Mouse (Mus musculus) inflammation-experienced regulatory T-cells, adult 6 months (primary cell): Measurements from ENCODE around the gene Lrfn3. TPM values are rescaled to one million over a fixed set of nuclear protein-coding genes. Genes with fewer than 3 reads are reported as not detected.

Experiments used
- ATAC-seq: one replicate; pipeline ENCODE4 v1.8.0; 2017
- polyA plus RNA-seq, 3 experiments: library from polyadenylated mRNA; unstranded; fragments of 100-300 nt; shearing (Covaris generic); gene quantifications; one replicate each; pipeline ENCODE4 v1.2.1; 2017

The Lrfn3 gene
- not detected for polyA plus RNA-seq

DNA sequence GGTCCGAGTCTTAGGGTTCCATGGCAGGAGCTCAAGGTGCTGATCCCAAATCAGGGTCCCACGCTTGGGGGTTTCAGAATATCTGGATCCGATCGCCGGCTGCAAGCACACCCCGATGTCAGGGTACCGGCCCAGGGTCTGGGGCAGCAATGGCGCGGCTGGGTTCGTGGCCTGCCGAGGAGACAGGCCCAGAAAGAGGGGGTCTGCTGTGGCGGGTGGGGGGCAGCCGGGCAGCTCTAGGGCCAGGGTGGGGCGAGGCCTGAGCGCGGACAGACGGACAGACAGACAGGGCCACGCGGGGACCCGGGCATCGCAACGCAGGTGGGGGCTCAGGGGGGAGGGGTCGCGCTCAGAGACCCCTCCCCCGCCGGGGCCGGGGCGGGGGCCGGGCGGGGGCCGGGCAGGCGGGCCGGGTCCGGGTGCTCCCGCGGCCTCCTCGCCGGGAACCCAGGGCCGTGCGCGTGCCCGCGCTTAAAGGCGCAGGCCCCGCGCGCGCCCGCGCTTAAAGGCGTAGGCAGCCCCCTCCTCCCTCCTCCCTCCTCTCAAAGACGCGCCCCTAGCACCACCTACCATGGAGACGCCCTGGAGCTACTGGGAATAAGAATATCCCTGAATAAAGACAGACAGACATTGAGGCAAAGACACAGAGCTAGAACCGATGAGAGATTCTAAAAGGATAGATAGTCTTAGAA is at the start of gene Lrfn3:
TSS of gene Lrfn3 (minus strand) at position 121 of the 692 bp plus-strand sequence.
- ATAC-seq: no peak

DNA sequence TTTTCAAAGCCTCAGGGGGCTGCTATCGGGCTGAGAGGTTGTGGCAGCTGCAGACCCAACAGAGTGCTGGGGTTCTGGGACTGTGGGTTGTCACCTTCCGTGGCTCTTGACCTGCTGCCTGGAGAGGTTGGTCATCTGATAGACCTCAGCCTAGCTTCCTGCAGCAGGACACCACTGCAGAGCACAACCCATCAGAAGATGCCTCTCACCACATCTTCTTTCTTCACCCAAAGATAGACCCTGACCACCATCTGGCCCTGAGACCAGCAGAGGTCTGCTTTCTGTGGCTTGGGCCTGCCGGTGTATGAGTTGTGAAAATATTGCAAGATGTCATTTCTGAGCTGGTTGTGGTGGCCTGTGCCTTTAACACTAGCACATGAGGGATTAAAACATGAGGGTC is 48.5 kb upstream of the Lrfn3 start:
- no peak for ATAC-seq

DNA sequence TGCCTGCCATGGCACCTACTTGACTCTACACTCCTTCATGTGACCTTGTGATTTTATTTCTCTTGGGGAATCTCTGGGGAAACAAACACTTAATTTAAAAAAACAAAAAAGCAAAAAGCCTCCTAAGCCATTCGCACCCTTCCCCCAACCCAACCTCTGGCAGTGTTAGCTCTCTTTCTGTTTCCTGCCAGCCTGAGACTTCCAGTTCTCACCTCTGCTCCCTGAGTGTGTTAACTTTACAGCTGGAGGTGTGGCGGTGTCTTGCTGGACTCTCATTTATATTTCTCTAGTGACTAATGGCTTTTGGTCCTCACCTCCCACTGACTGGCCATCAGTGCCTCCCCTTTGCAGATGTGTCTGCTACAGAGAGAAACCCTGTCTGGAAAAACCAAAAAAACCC is 47.2 kb upstream of the Lrfn3 start:
- ATAC-seq: no peak

DNA sequence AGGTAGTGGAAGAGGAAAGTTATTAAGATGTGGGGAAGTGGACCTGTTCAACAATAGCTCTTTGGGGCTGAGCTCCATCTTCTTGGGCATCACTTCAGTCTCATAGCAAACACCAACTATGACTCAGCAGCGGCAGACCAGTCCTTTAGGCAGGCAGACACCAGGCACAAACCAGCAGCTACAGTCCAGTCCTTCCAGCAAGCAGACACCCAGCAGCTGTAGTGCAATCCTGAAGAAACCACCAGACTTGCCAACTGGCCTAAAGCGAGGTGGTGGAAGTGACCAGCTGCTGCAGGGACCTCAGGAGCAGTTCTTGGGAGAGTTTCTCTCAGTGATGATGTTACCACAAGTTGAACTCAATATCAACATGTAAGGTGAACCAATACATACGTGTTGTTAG is 46.1 kb upstream of the Lrfn3 start:
- ATAC-seq: no peak

DNA sequence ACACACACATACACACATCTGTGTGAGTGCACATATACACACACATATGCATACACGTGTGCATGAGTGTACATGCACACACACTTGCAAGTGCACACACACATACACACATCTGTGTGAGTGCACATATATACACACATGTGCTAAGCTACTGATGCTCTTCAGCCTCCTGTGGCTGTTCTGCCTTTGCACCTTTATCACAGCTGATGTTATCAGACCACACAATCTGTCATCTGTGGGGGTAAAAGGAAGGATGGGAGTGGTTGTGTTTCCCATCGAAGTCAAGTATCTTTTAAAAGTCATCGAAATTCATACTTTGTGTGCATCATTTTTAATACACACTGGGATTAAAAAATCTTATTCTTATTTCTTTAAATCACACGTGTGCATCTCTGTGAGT is 39.8 kb upstream of the Lrfn3 start:
- peak; percentile 75 for ATAC-seq

DNA sequence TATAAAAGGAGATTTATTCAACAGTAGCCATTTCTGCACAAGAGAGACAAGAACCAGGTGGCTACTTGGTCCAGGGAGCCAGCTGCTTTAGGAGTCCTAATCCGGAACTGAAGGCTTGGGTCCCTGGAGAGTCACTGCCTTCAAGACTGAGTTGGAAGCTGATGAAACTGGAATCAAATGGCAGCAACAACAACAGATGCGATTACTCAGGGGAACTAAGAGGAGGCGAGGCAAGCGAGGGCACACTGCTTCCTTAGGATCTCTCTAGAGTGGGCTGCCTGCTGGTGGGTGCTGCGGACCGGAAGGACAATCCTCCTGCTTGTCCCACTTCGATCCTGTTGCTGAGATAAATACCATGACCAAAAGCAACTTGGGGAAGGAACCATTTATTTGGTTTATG is 37.1 kb upstream of the Lrfn3 start:
- no peak for ATAC-seq

DNA sequence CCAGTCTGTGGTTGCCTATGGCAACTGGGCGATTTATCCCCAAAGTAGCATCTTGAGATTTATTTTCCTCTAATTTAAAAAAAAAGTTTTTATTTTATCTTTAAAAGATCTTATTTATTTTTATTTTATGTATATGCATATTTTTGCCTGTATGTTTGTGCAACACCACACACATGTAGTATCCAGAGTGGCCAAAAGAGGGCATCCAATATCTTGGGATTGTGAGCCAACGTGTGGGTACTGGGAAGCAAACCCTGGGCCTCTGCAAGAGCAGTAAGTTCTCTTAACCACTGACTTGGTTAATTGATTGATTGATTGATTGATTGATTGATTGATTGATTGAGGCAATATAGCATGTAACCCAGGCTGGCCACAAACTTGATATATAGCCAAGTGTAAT is 32.3 kb upstream of the Lrfn3 start:
- no peak for ATAC-seq

DNA sequence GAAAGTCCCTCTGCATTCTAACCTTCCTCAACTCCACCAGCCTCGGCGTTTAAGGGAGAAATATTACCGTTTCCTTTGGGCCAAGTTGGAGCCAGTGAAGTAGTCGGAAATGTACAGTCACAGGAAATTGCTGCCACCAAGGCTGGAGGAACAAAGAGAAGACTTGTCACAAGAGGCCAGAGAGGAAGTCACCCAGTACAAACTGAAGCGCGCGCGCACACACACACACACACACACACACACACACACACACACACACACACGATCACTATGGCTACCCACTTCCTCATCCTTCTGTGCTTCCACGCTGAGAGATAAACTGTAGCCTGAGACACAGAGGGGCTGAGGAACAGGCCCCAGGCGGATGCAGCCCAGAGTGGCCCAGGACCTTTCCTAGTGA is 31.8 kb upstream of the Lrfn3 start:
- ATAC-seq: peak; percentile 95

DNA sequence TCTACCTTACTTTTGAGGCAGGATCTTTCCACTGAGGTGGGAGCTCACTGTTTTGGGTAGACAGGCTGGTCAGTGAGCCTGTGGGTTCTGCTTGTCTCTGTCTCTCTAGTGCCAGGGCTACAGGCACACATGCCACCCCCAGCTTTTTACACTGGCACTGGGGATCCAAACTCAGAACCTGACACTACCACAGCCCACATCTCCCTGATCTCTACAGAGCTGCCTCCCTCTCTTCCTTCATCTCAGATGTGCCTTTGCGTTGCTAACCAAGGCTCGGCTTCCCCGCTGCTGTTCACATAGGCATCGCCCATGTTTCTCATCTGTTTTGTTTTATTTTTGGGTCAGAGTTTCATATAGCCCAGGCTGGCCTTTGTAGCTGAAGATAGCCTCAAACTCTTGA is 31.1 kb upstream of the Lrfn3 start:
- ATAC-seq: no peak

DNA sequence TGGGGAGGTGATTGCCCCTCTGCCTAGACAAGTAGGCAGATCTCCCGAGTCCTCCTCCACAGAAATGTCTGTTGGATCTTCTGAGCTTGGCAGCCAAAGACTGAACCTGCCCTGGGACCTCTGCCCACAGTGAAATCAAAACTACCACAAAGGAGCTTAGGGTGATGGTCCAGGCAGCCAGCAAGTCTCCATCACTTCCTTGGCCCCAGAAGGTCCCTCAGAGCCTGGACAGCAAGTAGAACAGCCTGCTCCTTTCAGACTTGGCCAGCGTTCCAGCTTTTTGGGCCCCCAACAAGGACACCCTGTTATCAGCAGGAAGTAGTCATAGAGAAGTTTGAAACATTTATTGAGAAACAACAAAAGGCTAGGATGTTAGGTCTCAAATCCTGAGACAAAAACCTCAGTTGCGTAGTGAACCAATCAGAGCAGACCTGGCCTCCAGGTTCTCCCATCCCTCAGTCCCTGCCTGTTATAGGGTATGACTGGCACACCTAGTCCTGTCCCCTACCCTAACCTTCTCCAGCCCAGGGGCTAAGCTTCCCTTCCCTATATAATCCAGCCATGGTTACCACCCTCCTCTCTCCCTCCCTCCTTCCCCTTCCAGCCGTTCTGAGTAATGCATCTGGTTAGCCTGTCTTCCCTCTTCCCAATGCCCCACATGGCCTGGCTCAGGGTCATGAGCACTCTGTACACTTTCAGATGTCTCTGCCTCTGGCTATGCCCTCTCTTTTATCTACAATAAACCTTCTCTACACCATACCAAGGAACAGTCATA is 30.4 kb upstream of the Lrfn3 start:
- no peak for ATAC-seq

DNA sequence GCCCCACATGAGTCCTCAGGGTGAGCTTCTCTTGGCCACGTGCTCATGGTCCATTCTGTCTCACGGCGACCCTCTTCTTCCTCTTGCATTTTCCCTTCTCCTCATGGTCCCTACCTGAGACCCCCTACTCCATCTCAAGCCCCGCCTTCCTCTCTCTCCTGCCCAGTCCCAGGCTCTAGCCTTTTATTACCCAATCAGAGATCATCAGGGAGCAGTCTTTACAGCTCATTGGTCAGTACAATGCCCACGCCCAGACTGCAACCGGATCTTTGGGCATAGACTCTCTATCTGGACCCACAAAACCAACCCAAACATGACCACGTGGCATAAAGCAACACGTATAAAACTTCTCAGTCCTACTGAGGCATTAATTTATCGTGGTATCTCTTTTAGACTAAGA is 21.5 kb upstream of the Lrfn3 start:
- ATAC-seq: no peak

DNA sequence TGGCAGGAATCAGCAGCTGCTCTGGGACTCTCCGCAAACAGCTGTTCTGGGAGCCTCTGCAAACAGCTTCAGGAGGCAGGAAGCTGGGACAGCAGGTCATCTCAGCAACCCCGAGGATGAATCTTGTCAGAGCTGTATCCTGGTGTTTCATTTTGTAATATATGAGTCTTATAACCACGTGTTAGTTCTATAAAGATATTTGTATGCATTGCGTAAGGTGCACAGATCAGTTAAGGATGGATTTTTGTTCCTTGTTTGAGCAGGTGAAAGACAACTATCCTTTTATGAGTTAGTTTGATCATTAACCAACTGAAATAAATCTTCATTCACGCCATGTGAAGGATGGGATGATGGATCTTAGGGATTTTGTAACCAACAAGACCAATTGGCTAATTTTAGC is 17.5 kb upstream of the Lrfn3 start:
- ATAC-seq: no peak

DNA sequence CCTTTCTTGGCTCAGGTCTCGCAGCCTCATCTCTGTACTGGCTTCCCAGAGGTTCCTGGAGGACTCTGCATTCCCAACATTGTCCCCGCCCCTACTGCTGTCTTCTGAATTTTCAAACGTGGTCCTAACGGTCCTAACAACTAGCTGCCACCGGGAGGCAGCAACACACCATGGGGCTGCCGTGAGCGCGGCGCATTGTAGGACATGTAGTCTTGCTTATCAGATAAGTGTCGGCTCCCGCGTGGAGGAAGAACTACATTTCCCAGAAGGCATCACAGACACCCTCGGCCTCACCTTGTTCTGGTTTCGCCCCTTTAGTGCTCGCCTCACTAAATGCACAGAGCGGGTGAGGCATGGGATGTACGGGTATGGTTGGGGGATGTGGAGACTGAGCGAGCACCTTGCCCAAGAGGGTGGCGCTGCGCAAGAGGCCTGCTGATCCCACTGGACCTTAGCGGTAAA is 11.0 kb upstream of the Lrfn3 start:
- ATAC-seq: peak; percentile 100

DNA sequence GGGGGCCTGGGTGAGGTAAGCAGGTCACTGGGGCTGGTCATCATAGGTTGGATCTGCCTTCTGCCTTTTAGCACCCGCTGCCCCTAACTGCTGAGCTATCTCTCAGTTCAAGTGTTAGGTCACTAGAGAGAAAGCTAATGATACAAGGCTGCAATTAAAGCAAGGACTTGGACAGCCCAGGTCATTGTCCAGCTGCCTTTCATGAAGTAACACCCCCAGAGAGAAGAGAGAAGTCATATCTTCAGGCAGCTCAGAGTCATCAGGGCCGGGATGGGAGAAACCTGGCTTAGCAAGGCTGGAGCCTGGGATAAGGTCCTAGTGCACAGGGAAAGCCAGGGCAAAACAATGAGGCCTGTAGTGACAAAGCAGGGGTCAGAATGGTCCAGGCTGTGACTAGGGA is 4.9 kb upstream of the Lrfn3 start:
- ATAC-seq: no peak

DNA sequence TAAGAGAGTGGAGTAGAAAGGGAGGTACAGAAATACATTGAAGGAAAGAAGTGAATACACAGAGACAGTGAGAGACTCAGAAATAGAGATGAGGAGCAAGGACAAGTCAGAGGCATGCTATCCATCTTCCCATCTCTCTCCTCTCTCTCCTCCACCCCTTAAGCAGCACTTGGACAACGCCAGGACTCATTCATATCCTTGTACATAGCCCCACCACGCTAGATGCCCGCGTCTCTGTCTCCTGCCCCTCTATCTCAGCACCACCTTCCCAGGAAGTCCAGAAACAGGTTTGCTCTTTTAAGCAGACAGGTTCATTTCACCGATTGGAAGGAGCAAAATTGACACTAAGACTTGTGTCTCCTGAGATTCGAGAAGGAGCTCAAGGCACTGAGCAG is 769 bp upstream of the Lrfn3 start:
- no peak for ATAC-seq

DNA sequence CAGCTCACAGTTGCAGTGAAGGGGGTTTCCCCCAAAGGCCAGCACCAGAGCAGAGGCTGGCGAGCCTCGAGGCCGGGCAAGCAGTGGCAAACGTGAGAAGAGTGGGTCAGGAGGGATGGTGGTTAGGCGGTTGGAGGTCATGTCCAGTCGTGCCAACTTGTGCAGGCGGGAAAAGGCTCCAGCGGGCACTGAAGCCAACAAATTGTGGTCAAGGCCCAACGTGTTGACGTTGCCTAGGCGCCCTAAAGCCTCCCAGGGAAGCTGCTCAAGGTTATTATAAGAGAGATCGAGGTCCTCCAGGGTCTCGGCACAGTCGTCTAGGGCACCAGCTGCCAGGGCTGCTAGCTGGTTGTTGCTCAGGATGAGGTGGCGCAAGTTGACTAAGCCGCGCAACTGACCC is 2.5 kb downstream of the Lrfn3 start:
- ATAC-seq: no peak

DNA sequence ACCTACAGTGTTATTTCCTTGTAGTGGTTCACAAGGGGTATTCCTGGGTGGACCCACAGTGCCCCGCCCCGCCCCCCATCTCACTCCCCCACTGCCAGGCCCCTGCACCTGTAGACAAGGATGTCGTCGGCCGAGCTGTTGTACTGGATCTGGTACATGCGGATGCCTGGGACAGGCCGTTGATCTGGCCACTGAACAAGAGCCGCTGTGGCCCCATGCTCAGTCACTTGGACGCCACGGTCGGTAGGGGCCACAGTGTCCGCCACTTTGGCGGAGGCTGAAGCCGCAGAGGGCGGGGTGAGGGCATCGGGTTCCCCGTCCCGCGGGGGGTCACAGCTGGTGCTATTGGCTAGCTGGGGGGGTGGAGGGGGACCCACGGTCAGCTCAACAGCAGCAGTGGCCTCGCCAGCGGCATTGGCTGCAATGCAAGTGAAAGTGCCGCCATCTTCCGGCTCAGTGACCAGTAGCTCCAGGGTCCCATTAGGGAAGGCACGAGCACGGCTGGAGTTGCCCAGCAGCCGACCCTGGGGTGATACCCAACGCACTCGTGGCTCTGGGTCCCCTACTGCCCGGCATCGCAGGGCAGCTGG is 3.2 kb downstream of the Lrfn3 start:
- ATAC-seq: no peak

DNA sequence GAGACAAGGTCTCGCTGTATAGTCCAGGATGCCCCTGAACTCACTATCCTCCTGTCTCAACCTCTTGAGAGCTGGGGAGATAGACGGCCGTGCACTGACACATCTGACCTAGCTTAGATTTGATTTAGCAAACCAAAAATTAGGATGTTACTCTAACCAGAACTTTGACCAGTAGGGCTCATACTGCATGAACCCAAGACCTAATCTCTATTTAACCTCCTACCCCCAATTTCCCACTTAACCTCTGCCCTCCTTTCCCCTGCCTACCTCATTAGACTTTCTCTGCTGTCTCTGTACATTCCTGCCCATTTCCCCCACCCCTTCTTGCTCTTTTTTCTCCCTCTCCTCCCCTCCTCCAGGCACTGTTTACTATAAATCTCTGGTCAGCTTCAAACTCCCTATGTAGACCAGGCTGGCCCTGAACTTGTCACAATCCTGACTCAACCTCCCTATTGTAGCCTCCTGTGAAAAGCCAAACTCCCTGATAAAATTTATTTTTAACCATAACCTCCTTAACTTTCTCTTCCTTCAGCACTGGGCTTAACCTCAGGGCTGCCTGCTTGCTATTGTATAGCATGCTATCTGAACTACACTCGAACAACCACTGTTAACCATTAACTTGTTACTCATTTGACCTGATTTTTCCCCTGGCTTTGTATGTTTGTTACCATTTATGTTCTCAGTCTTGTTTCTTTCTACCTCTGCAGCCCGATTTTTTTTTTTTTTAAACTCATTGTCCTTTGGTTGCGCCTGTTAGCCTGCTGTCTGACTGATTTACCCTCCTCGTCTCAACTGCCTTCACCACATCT is 4.0 kb downstream of the Lrfn3 start:
- ATAC-seq: no peak

DNA sequence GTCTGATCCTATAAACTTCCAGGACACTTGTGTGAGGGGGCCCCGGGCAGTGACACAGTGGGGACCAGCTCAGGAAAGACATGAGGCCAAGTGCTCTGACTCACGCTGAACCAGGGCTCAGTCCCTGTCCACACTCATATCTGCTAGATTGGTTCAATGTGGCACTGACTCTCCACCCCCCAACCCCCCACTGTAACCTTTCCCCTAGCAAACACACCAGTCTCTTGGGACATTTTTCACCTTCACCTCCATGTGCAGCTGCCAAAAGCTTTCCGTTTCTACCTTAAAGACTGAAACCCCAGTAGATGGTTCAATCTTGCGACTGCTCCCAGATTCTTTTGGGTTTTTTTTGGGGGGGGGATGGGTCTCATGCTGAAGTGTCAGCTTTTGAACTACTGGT is 8.5 kb downstream of the Lrfn3 start:
- no peak for ATAC-seq

DNA sequence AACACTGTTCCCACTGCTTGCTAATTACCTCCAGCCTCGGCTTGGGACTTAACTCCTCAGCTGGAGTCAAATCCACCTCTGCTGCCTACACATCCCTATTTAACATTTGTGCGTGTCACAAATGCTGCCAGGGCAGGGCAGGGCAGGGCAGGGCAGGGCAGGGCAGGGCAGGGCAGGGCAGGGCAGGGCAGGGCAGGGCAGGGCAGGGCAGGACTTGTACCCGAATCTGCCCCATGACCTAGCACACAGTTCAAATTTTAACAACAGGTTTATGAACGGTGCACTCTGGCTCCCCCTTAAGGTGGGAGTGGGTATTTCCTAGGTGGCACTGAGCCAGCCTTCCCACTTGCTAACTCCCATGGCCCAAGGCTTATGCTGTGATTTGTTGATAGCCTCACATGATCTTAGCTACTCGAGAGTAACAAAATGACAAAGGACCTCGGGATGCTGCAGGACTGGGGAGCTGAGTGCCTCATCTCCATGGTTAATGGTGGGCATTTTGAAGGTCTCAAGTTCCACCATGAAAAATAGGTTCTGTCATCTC is 9.2 kb downstream of the Lrfn3 start:
- peak; percentile 43 for ATAC-seq

DNA sequence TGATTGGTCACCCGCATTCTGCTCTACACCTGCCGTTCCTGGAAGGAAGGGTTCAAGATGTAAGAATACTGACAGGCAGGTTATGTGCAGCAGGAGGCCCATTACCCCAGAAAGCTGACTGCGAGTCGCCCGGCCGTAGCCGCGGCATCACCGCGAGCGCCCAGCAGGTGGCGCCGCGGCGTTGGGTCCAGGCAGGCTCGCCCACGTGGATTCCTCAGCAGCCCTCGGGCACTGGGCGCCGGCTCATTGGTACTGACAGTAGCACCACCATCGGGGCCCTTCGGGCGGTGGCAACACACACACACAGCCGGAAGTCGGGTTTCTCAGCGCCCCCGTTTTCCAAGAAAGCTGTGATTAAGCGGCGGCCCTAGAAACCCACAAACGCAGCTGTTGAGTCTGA is 14.7 kb downstream of the Lrfn3 start:
- ATAC-seq: peak; percentile 67

DNA sequence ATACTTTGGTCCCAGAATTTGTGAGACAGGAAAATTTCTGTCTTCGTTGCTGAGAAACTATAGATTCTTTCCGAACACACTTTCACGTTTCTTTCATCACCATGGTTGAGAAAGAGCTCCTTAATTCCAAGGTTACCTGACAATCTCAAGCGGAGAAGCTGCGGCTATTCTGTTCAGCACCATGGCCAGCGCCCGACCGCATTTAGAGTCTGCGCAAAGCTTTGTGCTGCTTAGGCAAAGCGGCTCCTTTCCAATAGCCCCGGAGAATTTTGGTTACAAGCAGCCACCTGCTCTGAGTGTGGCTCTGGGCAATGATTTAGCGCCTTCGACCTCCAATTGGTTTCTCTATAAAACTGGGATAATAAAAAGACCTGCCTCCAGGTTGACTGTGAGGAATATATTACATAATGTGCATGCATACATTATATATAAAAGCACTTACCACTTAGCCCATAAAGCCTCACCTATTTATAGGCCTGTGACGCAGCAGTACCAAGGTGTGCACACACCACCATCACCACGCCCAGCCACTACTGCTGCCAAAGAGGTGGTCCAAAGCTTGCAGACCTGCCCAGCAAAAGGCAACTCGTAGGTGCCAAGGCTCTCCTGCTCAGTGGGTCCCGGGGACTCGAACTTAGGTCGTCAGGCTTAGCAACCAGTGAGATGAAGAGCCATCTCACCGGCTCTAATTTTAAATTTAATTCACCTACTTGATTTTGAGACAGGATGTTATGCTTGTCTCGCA is 15.8 kb downstream of the Lrfn3 start:
- peak; percentile 56 for ATAC-seq
